Mouse (Mus musculus) ES-E14 (cell line): ENCODE measurements around the gene Prss34. TPM values are rescaled to one million over a fixed set of nuclear protein-coding genes. Genes with fewer than 3 reads are reported as not detected.

Source experiments
- DNase-seq: peaks from one replicate; pipeline ENCODE4 v3.0.0-alpha.2; 2013; ENCODE audit warnings: low read depth, low spot score
- H3K27ac ChIP-seq: 2 replicates; pipeline ENCODE4 v1.5.1; 2012; ENCODE audit warnings: low read depth, mild to moderate bottlenecking, low read length, moderate library complexity, mixed read lengths; ENCODE audit not compliant: poor library complexity, insufficient read depth, severe bottlenecking
- H3K36me3 ChIP-seq: 2 replicates; pipeline ENCODE4 v1.6.1; 2012; ENCODE audit warnings: mild to moderate bottlenecking, low read length, moderate library complexity, mixed read lengths; ENCODE audit not compliant: control insufficient read depth, poor library complexity, insufficient read depth, severe bottlenecking
- H3K4me1 ChIP-seq, 2 experiments: fragments of 150-350 bp in 1 of 2; sonication (generic) in 1 of 2; 2 replicates each; pipeline ENCODE4 v1.6.1; 2012; ENCODE audit warnings: low read length in 2 of 2, mild to moderate bottlenecking in 1 of 2, mixed read lengths in 1 of 2; ENCODE audit not compliant: control insufficient read depth in 2 of 2, insufficient read depth in 2 of 2, poor library complexity in 1 of 2
- H3K4me3 ChIP-seq, 2 experiments: fragments of 150-350 bp in 1 of 2; sonication (generic) in 1 of 2; 2 replicates each; pipeline ENCODE4 v1.5.1; 2012; ENCODE audit warnings: low read length in 2 of 2, low read depth in 1 of 2, mild to moderate bottlenecking in 1 of 2, mixed read lengths in 1 of 2; ENCODE audit not compliant: insufficient read depth in 1 of 2, poor library complexity in 1 of 2, severe bottlenecking in 1 of 2
- H3K9ac ChIP-seq: 2 replicates; pipeline ENCODE4 v1.6.1; 2012; ENCODE audit warnings: low read depth, mild to moderate bottlenecking, low read length, mixed read lengths; ENCODE audit not compliant: poor library complexity, insufficient read depth, severe bottlenecking
- H3K9me3 ChIP-seq: fragments of 150-350 bp; sonication (generic); 2 replicates; pipeline ENCODE4 v1.6.1; 2012; ENCODE audit warnings: low read depth, mild to moderate bottlenecking, low read length; ENCODE audit not compliant: control insufficient read depth, insufficient read depth
- CHD2 ChIP-seq: IDR thresholded peaks from 2 replicates; pipeline ENCODE4 v1.6.1; 2014; ENCODE audit warnings: mild to moderate bottlenecking, low read depth, low read length, inconsistent platforms
- HCFC1 ChIP-seq: IDR thresholded peaks from 2 replicates; pipeline ENCODE4 v1.6.1; 2012; ENCODE audit warnings: low read length, inconsistent platforms, borderline replicate concordance; ENCODE audit not compliant: insufficient read depth
- MAFK ChIP-seq: IDR thresholded peaks from 2 replicates; pipeline ENCODE4 v1.6.1; 2014; ENCODE audit warnings: mild to moderate bottlenecking, low read depth, low read length, inconsistent platforms; ENCODE audit not compliant: insufficient read depth
- ZC3H11A ChIP-seq: IDR thresholded peaks from 2 replicates; pipeline ENCODE4 v1.6.1; 2012; ENCODE audit warnings: low read depth, mild to moderate bottlenecking, inconsistent platforms, low read length, borderline replicate concordance
- ZNF384 ChIP-seq: IDR thresholded peaks from 2 replicates; pipeline ENCODE4 v1.6.1; 2012; ENCODE audit warnings: low read depth, low read length, inconsistent platforms
- in situ Hi-C, 2 experiments: fragments of 600-800 bp; cut with MboI; formaldehyde crosslinking; loops; one replicate each; pipeline ENCODE4 v1.15.1; 2025; ENCODE audit warnings: low sequenced_read_pairs in 2 of 2, inconsistent platforms in 1 of 2; ENCODE audit not compliant: unreplicated experiment in 2 of 2
- total RNA-seq: library from RNA; depleted of rRNA; stranded (reverse); fragments of 300-350 nt; gene quantifications from 2 replicates; pipeline ENCODE4 v1.2.3, GENCODE M21; 2012

Prss34 gene
- total RNA-seq, 1 experiment = not detected

- Histone ChIP-seq H3K9ac (no peak overlapping the region), H3K4me3 (no peak overlapping the region), H3K9me3 (no peaks in the 10 kb centered on the region), H3K4me1 (no peaks in the 10 kb centered on the region), H3K36me3 (no peaks in the 10 kb centered on the region), H3K27ac (no peak overlapping the region)
- DNase-seq = no peak
- in situ Hi-C loops = no loop called here
- TF ChIP-seq HCFC1 = no peak
- TF ChIP-seq ZC3H11A = no peak
- no peak for TF ChIP-seq CHD2
- no peak for TF ChIP-seq ZNF384
- TF ChIP-seq MAFK = no peak
These were observed 24.7 kb downstream of the Prss34 start for GRCm38 (mm10) chr17:25322930-25323329.

GRCm38 (mm10) chr17:25332321-25332720 is 34.1 kb downstream of the Prss34 start:
- in situ Hi-C loops = loop anchor here in 1 of 2 experiments (10.0 kb wide), 1 partner anchor 132 kb away; no protein-coding TSS in a partner anchor
- no peak overlapping the region for H3K27ac ChIP-seq
- H3K9me3 ChIP-seq = no peaks in the 10 kb centered on the region
- no peak for TF ChIP-seq ZC3H11A
- no peak for TF ChIP-seq HCFC1
- TF ChIP-seq MAFK = no peak
- no peak for TF ChIP-seq CHD2
- TF ChIP-seq ZNF384 = no peak
- DNase-seq = no peak
- no peak overlapping the region for H3K4me3 ChIP-seq
- H3K9ac ChIP-seq = no peak overlapping the region
- H3K4me1 ChIP-seq = no peaks in the 10 kb centered on the region
- H3K36me3 ChIP-seq = no peaks in the 10 kb centered on the region

GRCm38 (mm10) chr17:25333943-25334342 is 35.7 kb downstream of the Prss34 start:
- Histone ChIP-seq H3K36me3 (no peaks in the 10 kb centered on the region), H3K9ac (no peak overlapping the region), H3K9me3 (no peaks in the 10 kb centered on the region), H3K27ac (no peak overlapping the region), H3K4me3 (no peak overlapping the region), H3K4me1 (no peaks in the 10 kb centered on the region)
- DNase-seq = peak; percentile 74
- in situ Hi-C loops = loop anchor here in 1 of 2 experiments (10.0 kb wide), 1 partner anchor 131 kb away; no protein-coding TSS in a partner anchor
- no peak for TF ChIP-seq ZNF384
- TF ChIP-seq ZC3H11A = peak; percentile 93
- TF ChIP-seq HCFC1 = 0 out of 2 replicates have a peak, but pooled peaks have one; percentile 38

- no peaks in the 10 kb centered on the region for H3K9me3 ChIP-seq
- H3K36me3 ChIP-seq = no peaks in the 10 kb centered on the region
- TF ChIP-seq CHD2 = no peak
- H3K9ac ChIP-seq = no peak overlapping the region
- H3K4me1 ChIP-seq = no peaks in the 10 kb centered on the region
- H3K27ac ChIP-seq = no peak overlapping the region
- in situ Hi-C loops = loop anchor here in 1 of 2 experiments (10.0 kb wide), 1 partner anchor 127 kb away; no protein-coding TSS in a partner anchor
- DNase-seq = no peak
- no peak overlapping the region for H3K4me3 ChIP-seq
These were observed 40.0 kb downstream of the Prss34 start for GRCm38 (mm10) chr17:25338218-25338617.

- H3K36me3 ChIP-seq = no peaks in the 10 kb centered on the region
- H3K9ac ChIP-seq = no peak overlapping the region
- H3K27ac ChIP-seq = no peak overlapping the region
- in situ Hi-C loops = no loop called here
- no peaks in the 10 kb centered on the region for H3K9me3 ChIP-seq
- DNase-seq = no peak
- no peak overlapping the region for H3K4me3 ChIP-seq
- TF ChIP-seq ZNF384 = no peak
- TF ChIP-seq ZC3H11A = no peak
- TF ChIP-seq CHD2 = no peak
- TF ChIP-seq HCFC1 = no peak
- TF ChIP-seq MAFK = no peak
- H3K4me1 ChIP-seq = no peaks in the 10 kb centered on the region
These were observed 41.8 kb downstream of the Prss34 start for GRCm38 (mm10) chr17:25340003-25340402.
